Mouse (Mus musculus) thymus, adult 2 months (tissue): ENCODE results near the gene Sulf2. TPM values are rescaled to one million over a fixed set of nuclear protein-coding genes. Genes with fewer than 3 reads are reported as not detected.

Experiments used
- DNase-seq: peaks from one replicate; pipeline ENCODE4 v3.0.0; 2021
- H3K27ac ChIP-seq: fragments of 200-500 bp; 2 replicates; pipeline ENCODE4 v1.5.1; 2012; ENCODE audit warnings: low read length, control low read depth; ENCODE audit not compliant: control insufficient read depth, insufficient read depth
- H3K27me3 ChIP-seq: fragments of 200-500 bp; 2 replicates; pipeline ENCODE4 v1.6.1; 2012; ENCODE audit warnings: mild to moderate bottlenecking, low read length, moderate library complexity, mixed read lengths; ENCODE audit not compliant: control insufficient read depth, insufficient read depth
- H3K36me3 ChIP-seq: fragments of 200-500 bp; 2 replicates; pipeline ENCODE4 v1.6.1; 2012; ENCODE audit warnings: mild to moderate bottlenecking, low read length, moderate library complexity; ENCODE audit not compliant: control insufficient read depth, insufficient read depth
- H3K4me1 ChIP-seq: fragments of 200-500 bp; replicated peaks from 2 replicates; pipeline ENCODE4 v1.6.1; 2012; ENCODE audit warnings: low read length; ENCODE audit not compliant: control insufficient read depth, insufficient read depth
- H3K4me3 ChIP-seq: fragments of 200-500 bp; 2 replicates; pipeline ENCODE4 v1.5.1; 2012; ENCODE audit warnings: mild to moderate bottlenecking, low read length, control low read depth, moderate library complexity; ENCODE audit not compliant: control insufficient read depth, insufficient read depth
- CTCF ChIP-seq: fragments of 200-500 bp; IDR thresholded peaks from 2 replicates; pipeline ENCODE4 v1.5.1; 2012; ENCODE audit warnings: mild to moderate bottlenecking, control low read depth, low read length, moderate library complexity, borderline replicate concordance; ENCODE audit not compliant: control insufficient read depth, poor library complexity, insufficient read depth; ENCODE audit errors: extremely low read depth
- POLR2A ChIP-seq: fragments of 200-500 bp; IDR thresholded peaks from 2 replicates; pipeline ENCODE4 v1.6.1; 2012; ENCODE audit warnings: mild to moderate bottlenecking, low read length, control low read depth, moderate library complexity; ENCODE audit not compliant: control insufficient read depth, poor library complexity, insufficient read depth; ENCODE audit errors: extremely low read depth
- WGBS: fragments of 180-500 bp; shearing (Covaris S2); methylation state at CpG from one replicate; pipeline ENCODE4 v1.1.7; 2018; 5-methylcytosine and 5-hydroxymethylcytosine counted together
- polyA plus RNA-seq: library from polyadenylated mRNA; depleted of rRNA; stranded (reverse); fragments of >200 nt; gene quantifications from 2 replicates; pipeline ENCODE4 v1.2.3, GENCODE M21; 2012

Sulf2 gene
- polyA plus RNA-seq, 1 experiment = 24.3 TPM

- WGBS = 96% methylated on average over 17 of the region's 17 CpGs
- DNase-seq = no peak
- no peak overlapping the region for H3K27ac ChIP-seq
- no peaks in the 10 kb centered on the region for H3K4me1 ChIP-seq
- H3K36me3 ChIP-seq = peaks cover 81% of the 10 kb centered on the region
- TF ChIP-seq POLR2A (no peak), CTCF (no peak)
- no peak overlapping the region for H3K4me3 ChIP-seq
- H3K27me3 ChIP-seq = no peaks in the 10 kb centered on the region
These were observed 104.0 kb downstream of the Sulf2 start for GRCm38 (mm10) chr2:166051421-166051820.

- 95% methylated on average over 7 of the region's 7 CpGs for WGBS
- Histone ChIP-seq H3K4me1 (peaks cover 8% of the 10 kb centered on the region; the same call in 1 of the 2 replicates), H3K27me3 (no peaks in the 10 kb centered on the region), H3K36me3 (peaks cover 62% of the 10 kb centered on the region), H3K4me3 (no peak overlapping the region), H3K27ac (no peak overlapping the region)
- TF ChIP-seq CTCF = no peak
- TF ChIP-seq POLR2A = no peak
- no peak for DNase-seq
These were observed 106.6 kb downstream of the Sulf2 start for GRCm38 (mm10) chr2:166048852-166049251.

- Histone ChIP-seq H3K36me3 (peaks cover 55% of the 10 kb centered on the region), H3K27ac (no peak overlapping the region), H3K4me1 (peaks cover 8% of the 10 kb centered on the region; the same call in 1 of the 2 replicates), H3K4me3 (no peak overlapping the region), H3K27me3 (no peaks in the 10 kb centered on the region)
- WGBS = 95% methylated on average over 4 of the region's 4 CpGs
- DNase-seq = no peak
- TF ChIP-seq CTCF = no peak
- no peak for TF ChIP-seq POLR2A
These were observed 107.5 kb downstream of the Sulf2 start for GRCm38 (mm10) chr2:166047931-166048330.

GRCm38 (mm10) chr2:166045549-166046501, 109.6 kb downstream of the Sulf2 start:
- H3K36me3 ChIP-seq = peaks cover 36% of the 10 kb centered on the region
- peak overlapping the region; percentile 60 for H3K27ac ChIP-seq
- TF ChIP-seq CTCF = no peak
- TF ChIP-seq POLR2A = no peak
- peaks cover 8% of the 10 kb centered on the region; the same call in 1 of the 2 replicates for H3K4me1 ChIP-seq
- no peak overlapping the region for H3K4me3 ChIP-seq
- peak; percentile 25 for DNase-seq
- WGBS = 38% methylated on average over 10 of the region's 10 CpGs
- no peaks in the 10 kb centered on the region for H3K27me3 ChIP-seq

- 60% methylated on average over 2 of the region's 2 CpGs for WGBS
- no peak overlapping the region for H3K27ac ChIP-seq
- peaks cover 8% of the 10 kb centered on the region; the same call in 1 of the 2 replicates for H3K4me1 ChIP-seq
- no peak for TF ChIP-seq CTCF
- no peak for TF ChIP-seq POLR2A
- no peaks in the 10 kb centered on the region for H3K27me3 ChIP-seq
- no peak for DNase-seq
- no peak overlapping the region for H3K4me3 ChIP-seq
- peaks cover 28% of the 10 kb centered on the region for H3K36me3 ChIP-seq
These were observed 110.5 kb downstream of the Sulf2 start for GRCm38 (mm10) chr2:166045006-166045405.

GRCm38 (mm10) chr2:166042542-166042941, 112.9 kb downstream of the Sulf2 start:
- Histone ChIP-seq H3K4me3 (no peak overlapping the region), H3K27me3 (no peaks in the 10 kb centered on the region), H3K27ac (no peak overlapping the region), H3K36me3 (peaks cover 4% of the 10 kb centered on the region), H3K4me1 (peaks cover 8% of the 10 kb centered on the region; the same call in 1 of the 2 replicates)
- no peak for DNase-seq
- TF ChIP-seq CTCF = no peak
- no peak for TF ChIP-seq POLR2A
- 97% methylated on average over 1 of the region's 1 CpGs for WGBS
